Mouse (Mus musculus): ENCODE measurements around the gene Suclg2.

DNA sequence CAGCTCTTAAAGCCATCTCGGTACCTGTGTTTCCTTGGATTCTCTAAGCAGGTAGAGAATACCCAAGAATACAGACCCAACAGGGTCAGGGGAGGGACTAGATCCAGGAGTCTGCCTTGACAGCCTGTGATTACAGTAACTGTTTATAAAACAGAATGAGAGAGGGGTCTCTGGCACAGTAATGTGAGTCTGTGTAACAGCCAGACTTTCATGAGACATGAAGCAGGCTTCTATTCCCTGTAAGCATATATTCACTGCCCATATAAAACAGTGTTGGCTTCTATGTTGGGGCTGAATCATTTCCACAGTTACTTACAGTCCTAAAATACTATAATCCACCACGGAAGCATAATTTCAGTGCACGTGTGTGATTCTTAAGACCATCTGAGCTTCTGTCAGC is 19.3 kb downstream of the Suclg2 start:
- no peak for TF ChIP-seq CTCF (IDR thresholded peaks at IDR 0.05; ENCODE audit: low read depth)
- TF ChIP-seq EP300 (IDR thresholded peaks at IDR 0.05; ENCODE audit: low read depth): no peak

Data from heart, postnatal 0 days (tissue).